Mouse (Mus musculus) stomach, embryonic 16.5 days (tissue): Measurements from ENCODE around the gene Vsig2. TPM values are rescaled to one million over a fixed set of nuclear protein-coding genes. Genes with fewer than 3 reads are reported as not detected.

Experiments used
- ATAC-seq: fragments of 200-750 bp; cut with Nextera tagmentation; 2 replicates; pipeline ENCODE4 v1.8.0; 2017; ENCODE audit warnings: moderate number of reproducible peaks, moderate TSS enrichment; ENCODE audit not compliant: insufficient read depth, low FRiP score
- H3K27ac ChIP-seq: fragments of 300-500 bp; sonication (generic); 2 replicates; pipeline ENCODE4 v1.5.1; 2014; ENCODE audit warnings: low read length
- H3K27me3 ChIP-seq: fragments of 300-500 bp; sonication (generic); 2 replicates; pipeline ENCODE4 v1.6.1; 2014; ENCODE audit warnings: low read length, control low read depth, mixed read lengths; ENCODE audit not compliant: control insufficient read depth, insufficient read depth
- H3K36me3 ChIP-seq: fragments of 300-500 bp; sonication (generic); 2 replicates; pipeline ENCODE4 v1.6.1; 2014; ENCODE audit warnings: low read length; ENCODE audit not compliant: control insufficient read depth, insufficient read depth
- H3K4me1 ChIP-seq: fragments of 300-500 bp; sonication (generic); 2 replicates; pipeline ENCODE4 v1.6.1; 2014; ENCODE audit warnings: low read length, control low read depth, mixed read lengths; ENCODE audit not compliant: control insufficient read depth, insufficient read depth
- H3K4me2 ChIP-seq: fragments of 300-500 bp; sonication (generic); 2 replicates; pipeline ENCODE4 v1.6.1; 2014; ENCODE audit warnings: low read depth, low read length, mixed read lengths
- H3K4me3 ChIP-seq: fragments of 300-500 bp; sonication (generic); replicated peaks from 2 replicates; pipeline ENCODE4 v1.5.1; 2014; ENCODE audit warnings: mild to moderate bottlenecking, low read length
- H3K9ac ChIP-seq: fragments of 300-500 bp; sonication (generic); 2 replicates; pipeline ENCODE4 v1.6.1; 2014; ENCODE audit warnings: low read length
- H3K9me3 ChIP-seq: fragments of 300-500 bp; sonication (generic); replicated peaks from 2 replicates; pipeline ENCODE4 v1.6.1; 2016; ENCODE audit warnings: low read length, control low read depth; ENCODE audit not compliant: control insufficient read depth
- WGBS: fragments of 180-500 bp; shearing (Covaris S2); extraction: QIAGEN DNeasy Blood & Tissue Kit; methylation state at CpG from one replicate; pipeline ENCODE4 v1.1.7; 2014; 5-methylcytosine and 5-hydroxymethylcytosine counted together
- polyA plus RNA-seq: library from polyadenylated mRNA; unstranded; fragments of >200 nt; fragmentation: Nextera tagmentation; extraction: Ambion mirVana; gene quantifications from 2 replicates; pipeline ENCODE4 v1.2.1, GENCODE M21; 2015

Gene Vsig2
- polyA plus RNA-seq, 1 experiment from 2014 or later = 96.0 TPM

DNA sequence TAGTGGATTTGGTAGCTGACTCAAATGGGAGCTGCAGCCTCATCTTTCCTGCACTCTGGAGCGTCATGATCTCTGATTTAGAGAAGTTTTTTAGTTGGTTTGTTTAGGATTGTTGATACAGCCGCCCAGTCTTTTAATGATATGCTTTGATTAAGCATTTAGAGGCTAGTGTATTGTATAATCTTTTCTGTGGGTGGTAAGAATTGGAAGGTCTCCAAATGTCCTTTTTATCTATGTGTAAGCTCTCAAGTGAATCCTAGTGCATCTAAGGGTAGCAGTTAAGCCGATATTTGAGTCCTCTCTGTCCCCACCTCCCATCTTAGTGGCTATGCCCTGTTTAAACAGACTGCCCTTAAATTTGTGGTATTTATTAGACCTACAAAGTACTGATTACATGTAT, 24.6 kb upstream of the Vsig2 start:
- no peaks in the 10 kb centered on the region for H3K36me3 ChIP-seq
- 62% methylated on average over 3 of the region's 3 CpGs for WGBS
- no peak overlapping the region for H3K9ac ChIP-seq
- peaks cover 10% of the 10 kb centered on the region for H3K4me1 ChIP-seq
- H3K9me3 ChIP-seq = no peaks in the 10 kb centered on the region
- no peak overlapping the region for H3K4me3 ChIP-seq
- no peak for ATAC-seq
- no peak overlapping the region for H3K27ac ChIP-seq
- no peaks in the 10 kb centered on the region for H3K27me3 ChIP-seq
- no peak overlapping the region for H3K4me2 ChIP-seq

- H3K4me3 ChIP-seq = no peak overlapping the region
- no peaks in the 10 kb centered on the region for H3K9me3 ChIP-seq
- 74% methylated on average over 1 of the region's 1 CpGs for WGBS
- peaks cover 10% of the 10 kb centered on the region for H3K4me1 ChIP-seq
- no peaks in the 10 kb centered on the region for H3K27me3 ChIP-seq
- ATAC-seq = no peak
- H3K9ac ChIP-seq = no peak overlapping the region
- no peak overlapping the region for H3K27ac ChIP-seq
- no peaks in the 10 kb centered on the region; the same call in 1 of the 2 replicates for H3K36me3 ChIP-seq
- H3K4me2 ChIP-seq = no peak overlapping the region
These were observed 21.6 kb upstream of the Vsig2 start for GRCm38 (mm10) chr9:37517467-37517866.

- Histone ChIP-seq H3K36me3 (peaks cover 5% of the 10 kb centered on the region; the same call in 1 of the 2 replicates), H3K4me3 (no peak overlapping the region), H3K9ac (no peak overlapping the region), H3K4me1 (0 out of 2 replicates have a peak, but pooled peaks cover 3% of the 10 kb centered on the region), H3K27me3 (no peaks in the 10 kb centered on the region), H3K4me2 (no peak overlapping the region), H3K9me3 (no peaks in the 10 kb centered on the region), H3K27ac (no peak overlapping the region)
- ATAC-seq = no peak
- WGBS = 91% methylated on average over 8 of the region's 8 CpGs
These were observed 20.1 kb upstream of the Vsig2 start for GRCm38 (mm10) chr9:37518991-37519390.

DNA sequence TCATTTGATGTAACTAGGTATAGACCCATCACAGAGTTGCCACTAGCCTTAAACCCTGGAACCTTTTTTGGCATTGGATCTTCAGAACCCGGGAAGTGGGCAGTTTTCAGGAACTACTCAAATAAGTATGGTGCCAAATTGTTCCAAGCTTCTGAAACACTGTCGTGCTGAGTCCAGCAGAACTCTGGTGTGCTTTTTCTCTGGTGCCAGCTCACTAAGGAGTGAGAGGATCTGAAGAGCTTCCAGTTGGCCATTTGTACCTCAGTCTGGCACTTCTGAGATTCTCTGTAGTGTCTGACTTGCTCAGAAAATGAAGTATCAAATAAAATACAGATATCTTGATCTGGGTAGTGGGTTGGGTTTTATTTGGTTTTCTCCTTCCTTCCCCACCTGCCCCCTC, 19.1 kb upstream of the Vsig2 start:
- Histone ChIP-seq H3K9me3 (no peaks in the 10 kb centered on the region), H3K27ac (no peak overlapping the region), H3K4me2 (no peak overlapping the region), H3K36me3 (peaks cover 5% of the 10 kb centered on the region; the same call in 1 of the 2 replicates), H3K4me3 (no peak overlapping the region), H3K9ac (no peak overlapping the region), H3K4me1 (no peaks in the 10 kb centered on the region), H3K27me3 (no peaks in the 10 kb centered on the region)
- no peak for ATAC-seq
- WGBS = 91% methylated on average over 2 of the region's 2 CpGs

DNA sequence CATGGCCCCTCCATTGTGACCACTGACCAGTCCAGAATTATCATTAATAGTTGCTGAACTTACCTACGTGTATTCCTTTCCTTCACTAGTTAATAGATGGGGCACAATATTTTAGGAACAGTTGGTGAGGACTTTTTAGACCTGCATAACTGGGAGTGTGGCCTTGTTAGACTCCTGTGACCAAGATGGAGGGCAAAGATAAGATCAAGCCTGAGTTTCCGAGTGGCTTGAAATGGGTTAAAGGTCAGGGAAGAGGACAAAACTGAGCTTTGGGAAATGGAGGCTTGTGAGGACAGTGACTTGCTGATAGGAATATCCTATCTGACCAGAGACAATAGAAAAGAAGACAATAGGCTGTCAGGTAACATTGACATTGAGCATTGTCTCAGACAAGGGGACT, 13.6 kb upstream of the Vsig2 start:
- H3K9ac ChIP-seq = no peak overlapping the region
- no peak overlapping the region for H3K4me3 ChIP-seq
- H3K9me3 ChIP-seq = no peaks in the 10 kb centered on the region
- ATAC-seq = no peak
- peaks cover 5% of the 10 kb centered on the region; the same call in 1 of the 2 replicates for H3K36me3 ChIP-seq
- peaks cover 11% of the 10 kb centered on the region; the same call in 1 of the 2 replicates for H3K27me3 ChIP-seq
- peaks cover 18% of the 10 kb centered on the region for H3K4me1 ChIP-seq
- H3K4me2 ChIP-seq = no peak overlapping the region
- no peak overlapping the region for H3K27ac ChIP-seq
- WGBS = 81% methylated on average over 2 of the region's 2 CpGs

- no peak overlapping the region for H3K9ac ChIP-seq
- ATAC-seq = no peak
- peaks cover 5% of the 10 kb centered on the region; the same call in 1 of the 2 replicates for H3K36me3 ChIP-seq
- WGBS = 30% methylated on average over 21 of the region's 21 CpGs
- H3K9me3 ChIP-seq = no peaks in the 10 kb centered on the region
- H3K27ac ChIP-seq = no peak overlapping the region
- 0 out of 2 replicates have a peak overlapping the region, but pooled peaks have one; percentile 45 for H3K4me3 ChIP-seq
- peaks cover 11% of the 10 kb centered on the region; the same call in 1 of the 2 replicates for H3K27me3 ChIP-seq
- peaks cover 29% of the 10 kb centered on the region for H3K4me1 ChIP-seq
- peak overlapping the region; percentile 48; the same call in 1 of the 2 replicates for H3K4me2 ChIP-seq
These were observed 12.3 kb upstream of the Vsig2 start for GRCm38 (mm10) chr9:37526443-37527395.

- H3K4me3 ChIP-seq = peak within 1 kb of the TSS; percentile 45
- H3K27me3 ChIP-seq = peaks cover 11% of the 10 kb centered on the region; the same call in 1 of the 2 replicates
- ATAC-seq = peak; percentile 28; the same call in 1 of the 2 replicates
- peak within 1 kb of the TSS; percentile 48 for H3K4me2 ChIP-seq
- peaks cover 29% of the 10 kb centered on the region for H3K4me1 ChIP-seq
- peak within 1 kb of the TSS; percentile 66 for H3K27ac ChIP-seq
- whole genome bisulfite sequencing = 14% methylated on average over 41 of the region's 41 CpGs
- no peaks in the 10 kb centered on the region for H3K9me3 ChIP-seq
- H3K9ac ChIP-seq = peak within 1 kb of the TSS; percentile 54; the same call in 1 of the 2 replicates
- peaks cover 5% of the 10 kb centered on the region; the same call in 1 of the 2 replicates for H3K36me3 ChIP-seq
These were observed 11.4 kb upstream of the Vsig2 start, which contains the start of gene Esam for GRCm38 (mm10) chr9:37527396-37528224. Gene Esam, plus strand, starts transcription at chr9:37528078.

GRCm38 (mm10) chr9:37528225-37528970, 10.7 kb upstream of the Vsig2 start:
- H3K36me3 ChIP-seq = no peaks in the 10 kb centered on the region
- H3K4me3 ChIP-seq = peak overlapping the region; percentile 45
- ATAC-seq = no peak
- H3K9ac ChIP-seq = no peak overlapping the region
- H3K27ac ChIP-seq = peak overlapping the region; percentile 66
- peak overlapping the region; percentile 2; the same call in 1 of the 2 replicates for H3K4me2 ChIP-seq
- no peaks in the 10 kb centered on the region for H3K9me3 ChIP-seq
- peaks cover 11% of the 10 kb centered on the region; the same call in 1 of the 2 replicates for H3K27me3 ChIP-seq
- WGBS = 44% methylated on average over 9 of the region's 9 CpGs
- H3K4me1 ChIP-seq = peaks cover 29% of the 10 kb centered on the region
